Mouse (Mus musculus): ENCODE measurements around the gene Glo1. TPM values are rescaled to one million over a fixed set of nuclear protein-coding genes. Genes with fewer than 3 reads are reported as not detected.

Gene Glo1
- total RNA-seq, 2 experiments from 2014 or later: 139 to 140 TPM

DNA sequence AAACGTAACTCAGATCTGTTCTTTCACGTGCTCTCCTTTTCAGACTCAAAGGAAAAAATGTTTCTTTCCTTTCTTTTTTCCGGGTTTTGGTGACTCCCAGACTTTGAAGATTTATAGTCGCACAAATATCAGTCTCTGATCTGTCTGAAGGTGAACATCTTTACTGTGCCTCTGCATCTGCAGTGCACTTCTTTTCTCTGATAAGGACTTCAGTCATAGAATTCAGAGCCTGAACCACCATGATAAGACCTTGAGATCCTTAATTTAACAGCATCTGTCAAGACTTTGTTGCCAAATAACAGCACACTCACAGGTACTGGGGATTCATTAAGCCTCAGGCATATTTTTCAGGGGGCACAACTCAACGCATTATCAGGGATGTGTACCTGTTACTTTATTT, 10.5 kb downstream of the Glo1 start:
- intact Hi-C loops (cut with DNase I): no loop called here
- no peak for DNase-seq

DNA sequence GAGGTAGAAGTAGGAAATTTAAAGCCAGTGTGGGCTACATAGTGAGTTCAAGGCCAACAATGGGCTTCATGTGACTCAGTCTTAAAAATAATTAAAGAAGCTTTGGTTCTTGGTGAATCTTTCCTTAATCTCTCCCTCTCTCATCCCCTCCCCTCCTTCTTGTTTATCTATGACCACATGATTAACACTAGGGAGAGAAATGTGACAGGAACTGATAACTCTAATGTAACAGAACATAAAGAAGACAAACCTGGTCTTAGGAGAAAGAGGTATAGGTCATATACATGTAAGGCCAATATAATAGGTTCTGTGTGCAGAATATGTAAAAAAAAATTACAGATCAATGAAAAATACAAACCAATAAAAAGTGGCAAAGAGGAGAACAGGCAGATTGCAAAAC, 13.3 kb downstream of the Glo1 start:
- intact Hi-C loops (cut with DNase I): loop anchor here (5.0 kb wide), 1 partner anchor 36 kb away; the partner anchor contains the start of gene Btbd9
- no peak for DNase-seq

DNA sequence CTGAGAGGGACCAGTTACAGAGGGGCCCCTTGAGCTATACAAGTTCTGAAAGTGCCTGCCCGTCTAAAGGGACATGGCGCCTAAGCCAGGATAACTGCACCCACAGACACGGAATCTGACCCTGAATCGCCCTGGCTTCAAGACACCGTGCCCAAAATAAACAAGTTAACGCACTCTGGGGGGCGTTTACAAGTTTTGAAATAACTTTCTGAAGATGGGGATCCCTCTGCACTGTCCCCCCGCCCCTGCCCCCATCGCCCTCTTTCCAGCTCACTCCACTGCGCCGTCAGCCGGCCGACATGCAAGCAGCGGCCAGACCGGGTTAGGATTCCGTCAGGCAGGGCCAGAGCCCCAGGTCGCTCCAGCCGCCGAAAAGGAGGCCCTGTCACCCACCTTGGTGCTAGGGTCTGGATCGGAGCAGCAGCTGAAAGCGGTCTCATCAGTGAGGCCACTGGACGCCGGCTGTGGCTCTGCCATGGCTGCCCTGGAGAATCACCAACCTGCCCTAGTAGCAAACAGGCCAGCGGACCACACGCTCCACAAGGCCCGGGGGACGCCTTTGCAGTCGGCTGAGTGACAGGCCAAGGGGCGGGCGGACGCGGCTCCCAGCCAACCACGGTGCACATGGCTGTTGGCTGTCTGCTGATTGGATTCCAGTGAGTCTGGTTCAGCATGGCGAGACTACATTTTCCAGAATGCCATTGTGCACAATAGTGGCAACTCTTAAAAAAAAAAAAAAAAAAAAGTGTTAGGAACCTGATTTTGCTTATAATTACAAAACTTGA, 14.4 kb downstream of the Glo1 start:
- intact Hi-C loops (cut with DNase I): loop anchor here (5.0 kb wide), 1 partner anchor 35 kb away; the partner anchor contains the start of gene Btbd9
- DNase-seq: peak; percentile 100

DNA sequence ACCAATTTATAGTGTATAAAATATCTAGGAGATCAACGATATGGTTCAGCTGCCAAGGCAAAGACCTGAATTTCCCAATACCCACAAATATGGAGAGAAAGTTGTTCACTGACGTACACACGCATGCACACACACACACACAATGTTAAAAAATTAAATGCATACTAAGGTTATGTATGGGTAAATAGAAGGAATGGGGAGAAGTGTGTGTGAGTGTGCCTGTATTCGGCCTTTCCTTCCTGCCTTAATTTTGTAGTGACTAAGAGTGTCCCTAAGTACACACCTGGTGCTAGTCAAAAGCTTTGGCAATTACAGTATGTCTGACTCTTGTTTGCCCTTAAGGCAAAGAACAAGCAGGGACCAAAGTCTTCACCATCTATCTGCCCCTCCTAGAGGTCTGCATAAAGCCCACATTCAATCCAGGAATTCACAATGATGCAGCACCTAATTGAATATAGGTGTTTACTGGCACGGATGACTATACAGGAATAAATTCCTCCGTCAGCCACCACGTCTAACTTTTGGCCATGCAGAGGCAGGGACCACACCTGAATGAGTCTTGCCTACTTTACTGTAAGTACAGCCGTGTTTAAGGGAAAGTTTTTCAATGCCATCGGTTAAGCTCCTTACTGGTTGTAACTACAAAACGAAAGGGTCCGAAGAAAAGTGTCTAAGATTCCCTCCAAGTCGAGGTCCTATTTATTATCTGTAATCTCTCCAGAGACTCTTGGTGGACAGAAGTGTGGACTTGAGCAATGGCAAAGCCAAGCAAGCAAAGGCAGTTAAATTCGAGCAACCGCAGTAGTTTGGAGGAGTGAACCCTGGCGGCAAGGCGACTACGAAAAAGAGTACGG, 15.2 kb downstream of the Glo1 start:
- intact Hi-C loops (cut with DNase I): loop anchor here (5.0 kb wide), 1 partner anchor 34 kb away; the partner anchor contains the start of gene Btbd9
- DNase-seq: no peak

DNA sequence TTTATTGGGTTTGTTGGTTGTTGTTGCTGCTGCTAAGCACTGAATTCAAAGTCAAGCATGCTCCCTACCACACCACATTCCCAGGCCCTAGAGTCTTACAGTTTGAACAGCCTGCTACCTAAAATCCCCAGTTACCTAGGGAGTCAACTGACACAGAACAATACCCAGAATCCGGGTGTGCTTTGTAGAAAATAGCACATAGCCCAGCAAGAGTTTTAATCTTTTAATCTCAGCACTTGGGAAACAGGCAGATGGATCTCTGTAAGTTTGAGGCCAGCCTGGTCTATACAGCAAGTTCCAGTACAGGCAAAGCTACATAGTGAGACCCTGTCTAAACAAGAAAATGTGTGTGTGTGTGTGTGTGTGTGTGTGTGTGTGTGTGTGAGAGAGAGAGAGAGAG, 15.9 kb downstream of the Glo1 start:
- intact Hi-C loops (cut with DNase I): loop anchor here (5.0 kb wide), 1 partner anchor 33 kb away; the partner anchor contains the start of gene Btbd9

DNA sequence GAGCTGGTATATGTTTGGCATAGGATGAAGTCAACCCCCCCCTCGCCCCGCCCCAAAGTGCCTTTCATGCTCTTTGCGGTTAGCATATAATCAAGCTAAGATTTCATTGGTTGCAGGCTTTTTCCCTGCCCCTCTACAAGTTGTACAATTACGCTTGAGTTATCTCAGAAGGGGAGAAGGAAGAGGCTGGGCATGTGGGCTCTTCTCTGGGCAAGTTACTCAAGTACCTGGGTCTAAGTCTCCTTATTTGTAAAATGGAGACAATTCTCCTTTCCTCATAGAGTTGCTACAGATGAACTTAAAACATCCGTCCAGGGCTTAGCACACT, 16.7 kb downstream of the Glo1 start:
- intact Hi-C loops (cut with DNase I): loop anchor here (5.0 kb wide), 1 partner anchor 33 kb away; the partner anchor contains the start of gene Btbd9
- DNase-seq: no peak

More for the DNA sequence above, 15.9 kb downstream of the Glo1 start:
- no peak for DNase-seq

DNA sequence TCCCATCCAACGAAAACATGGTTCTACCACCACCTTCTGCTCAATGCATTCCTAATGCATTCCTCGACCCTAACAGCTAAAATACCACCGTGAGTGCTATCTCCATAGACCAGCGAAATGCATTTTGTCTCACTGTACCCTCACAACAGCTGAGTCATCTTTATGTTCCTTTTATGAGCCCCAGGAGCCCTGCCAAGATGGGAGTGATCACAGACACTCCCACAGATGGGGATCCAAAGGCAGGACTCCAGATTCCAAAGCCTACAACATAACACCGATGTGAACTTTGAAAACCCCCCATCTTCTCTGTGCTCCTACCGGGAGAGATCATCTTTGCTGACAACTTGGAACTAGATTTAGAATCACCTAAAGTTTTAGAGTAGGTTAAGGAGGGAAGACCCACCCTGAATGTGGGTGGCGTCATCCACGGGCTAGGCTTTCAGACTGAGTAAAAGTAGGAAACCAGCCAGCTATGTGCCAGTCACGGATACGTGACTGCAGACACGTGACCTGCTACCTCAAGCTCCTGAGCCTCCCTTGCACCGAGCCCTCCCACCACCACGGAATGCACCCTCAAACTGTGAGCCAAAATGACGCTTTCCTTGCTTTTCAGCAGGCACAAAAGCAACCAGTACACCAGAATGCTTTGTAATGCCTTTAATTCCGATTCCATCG, 17.2 kb downstream of the Glo1 start:
- intact Hi-C loops (cut with DNase I): no loop called here
- DNase-seq: no peak

DNA sequence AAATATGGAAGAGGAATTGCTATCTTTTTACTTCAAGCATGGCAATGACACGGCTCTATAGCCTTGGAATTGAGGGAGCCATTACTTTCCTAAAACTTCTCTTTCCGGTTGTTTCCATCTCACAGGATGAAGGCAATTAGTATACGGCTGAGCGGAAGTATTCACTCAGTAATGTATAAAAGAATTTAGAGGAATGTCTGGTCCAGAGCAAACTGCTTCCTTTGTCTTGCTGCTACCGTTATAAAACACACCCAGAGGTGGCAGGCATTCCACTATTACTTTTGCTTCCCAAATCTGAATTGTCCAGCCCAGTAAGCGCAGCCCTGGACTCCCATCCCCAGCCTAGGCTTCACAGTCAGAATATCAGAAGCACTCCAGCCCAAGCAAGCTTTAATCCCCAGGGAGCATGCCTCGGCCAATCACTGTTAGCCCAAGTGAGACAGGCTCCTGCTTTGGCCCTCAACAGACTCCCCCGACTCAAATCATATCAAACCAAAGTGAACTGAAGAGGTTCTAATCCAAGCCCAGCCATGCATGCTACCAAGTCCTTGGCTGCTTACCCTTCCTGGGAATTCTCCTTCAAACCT, 18.7 kb downstream of the Glo1 start:
- intact Hi-C loops (cut with DNase I): no loop called here
- no peak for DNase-seq

DNA sequence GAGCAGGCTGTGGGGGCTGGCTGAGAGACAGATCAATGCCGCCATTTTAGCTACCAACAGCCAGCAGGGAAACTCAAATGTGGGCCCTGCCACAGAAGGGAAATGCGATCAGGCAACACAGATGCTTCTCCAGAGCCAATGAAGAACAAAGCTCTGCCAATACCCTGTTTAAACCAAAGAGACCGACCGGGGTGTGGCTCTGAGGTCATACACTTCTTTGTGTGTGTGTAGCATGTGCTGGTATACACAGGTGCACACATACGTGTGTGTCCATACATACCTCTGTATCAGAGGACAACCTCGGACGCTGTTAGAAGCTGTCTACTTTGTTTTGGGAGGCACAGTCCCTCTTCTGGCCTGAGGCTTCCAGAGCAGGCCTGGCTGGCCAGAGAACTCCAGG, 19.3 kb downstream of the Glo1 start:
- no peak for DNase-seq
- intact Hi-C loops (cut with DNase I): no loop called here

DNA sequence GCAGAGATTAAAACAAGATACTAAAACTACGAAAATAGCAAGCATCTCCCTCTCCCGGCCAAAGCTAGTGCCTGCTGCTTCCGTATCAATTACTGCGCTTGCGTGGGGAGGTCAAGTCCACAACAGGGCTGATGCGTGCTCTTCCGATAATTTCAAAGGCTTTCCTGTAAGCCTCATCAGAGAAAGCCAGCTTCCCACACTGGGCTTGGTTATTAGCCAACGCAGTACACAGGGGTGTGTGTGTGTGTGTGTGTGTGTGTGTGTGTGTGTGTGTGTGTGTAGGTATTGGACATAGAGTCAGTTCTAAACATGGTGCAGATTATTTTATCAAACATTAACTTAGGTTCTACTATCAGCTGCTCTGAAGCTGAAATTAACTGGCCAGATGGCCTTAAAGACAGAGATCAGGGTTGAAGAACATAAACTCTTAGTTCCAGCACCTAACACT, 20.0 kb downstream of the Glo1 start:
- no peak for DNase-seq
- intact Hi-C loops (cut with DNase I): no loop called here

DNA sequence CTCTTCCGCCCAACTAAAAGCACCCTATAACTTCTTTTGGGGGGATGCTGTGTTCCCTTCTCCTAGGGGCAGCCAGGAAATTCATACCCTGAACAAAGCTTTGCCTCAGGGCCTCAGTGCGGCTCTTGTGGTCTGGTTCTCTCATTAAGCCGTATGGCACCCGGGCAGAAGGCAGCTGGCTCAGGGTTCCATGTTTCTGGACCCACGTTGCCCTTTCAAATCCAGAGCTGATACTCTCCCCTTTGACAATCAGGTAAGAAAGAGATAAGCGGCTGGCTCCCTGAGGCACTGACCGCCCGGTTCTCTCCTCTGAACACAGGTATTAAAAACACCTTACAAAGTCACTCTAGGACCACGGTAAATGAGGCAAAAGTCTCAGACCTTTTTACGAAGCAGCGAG, 20.5 kb downstream of the Glo1 start:
- intact Hi-C loops (cut with DNase I): no loop called here
- DNase-seq: no peak

DNA sequence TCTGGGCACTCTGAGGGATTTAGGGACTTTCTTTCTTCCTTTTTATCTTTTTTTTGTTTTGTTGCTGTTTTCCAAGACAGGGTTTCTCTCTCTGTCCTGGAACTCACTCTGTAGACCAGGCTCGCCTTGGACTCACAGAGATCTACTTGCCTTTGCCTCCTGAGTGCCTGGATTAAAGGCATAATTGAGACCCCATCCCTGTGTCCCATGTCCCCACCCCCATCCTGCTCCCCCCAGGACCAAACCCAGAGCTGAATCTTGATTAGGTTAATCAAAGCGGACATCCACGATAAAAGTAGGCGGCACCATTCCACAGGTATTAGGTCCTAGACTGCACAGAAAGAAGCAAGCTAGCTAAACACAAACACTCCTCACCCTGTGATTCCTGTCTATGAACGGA, 21.7 kb downstream of the Glo1 start:
- DNase-seq: no peak
- intact Hi-C loops (cut with DNase I): no loop called here

DNA sequence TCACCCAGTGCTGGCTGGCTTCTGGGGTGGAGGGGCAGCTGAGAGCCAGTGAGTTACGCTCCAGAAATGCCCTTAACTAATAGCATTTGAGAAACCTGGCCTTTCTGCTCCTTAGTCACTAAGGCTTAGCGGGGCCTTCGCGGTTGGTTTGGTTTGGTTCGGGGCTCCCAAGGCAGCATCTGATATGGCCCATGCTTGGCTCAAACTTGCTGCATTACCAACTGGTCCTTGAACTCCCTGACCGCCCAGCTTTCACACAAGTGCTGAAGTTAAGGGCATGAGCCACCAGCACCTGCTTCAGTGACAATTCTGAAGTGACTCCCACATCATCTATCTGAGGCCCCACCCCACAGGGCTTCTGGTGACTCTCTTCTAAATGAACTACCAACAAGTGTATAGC, 22.4 kb downstream of the Glo1 start:
- intact Hi-C loops (cut with DNase I): no loop called here
- no peak for DNase-seq

DNA sequence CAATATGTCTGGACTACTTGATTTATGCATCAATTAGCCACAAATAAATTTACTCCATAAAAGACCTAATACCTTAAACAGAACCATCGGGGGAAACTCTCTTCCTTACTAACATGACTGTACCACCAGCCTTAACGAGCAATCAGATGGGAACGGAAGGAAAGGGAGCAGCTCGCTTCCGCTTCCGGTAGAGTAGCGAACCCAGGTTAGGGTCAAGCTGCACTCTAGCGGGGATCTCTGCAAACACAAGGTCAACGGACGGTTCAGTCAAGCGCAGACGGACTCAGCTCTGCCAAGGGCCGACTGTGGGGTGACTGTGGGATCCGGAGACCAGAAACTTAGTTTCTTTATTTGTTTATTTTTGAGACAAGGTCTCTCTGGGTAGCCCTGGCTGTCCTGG, 24.5 kb downstream of the Glo1 start:
- intact Hi-C loops (cut with DNase I): no loop called here

DNA sequence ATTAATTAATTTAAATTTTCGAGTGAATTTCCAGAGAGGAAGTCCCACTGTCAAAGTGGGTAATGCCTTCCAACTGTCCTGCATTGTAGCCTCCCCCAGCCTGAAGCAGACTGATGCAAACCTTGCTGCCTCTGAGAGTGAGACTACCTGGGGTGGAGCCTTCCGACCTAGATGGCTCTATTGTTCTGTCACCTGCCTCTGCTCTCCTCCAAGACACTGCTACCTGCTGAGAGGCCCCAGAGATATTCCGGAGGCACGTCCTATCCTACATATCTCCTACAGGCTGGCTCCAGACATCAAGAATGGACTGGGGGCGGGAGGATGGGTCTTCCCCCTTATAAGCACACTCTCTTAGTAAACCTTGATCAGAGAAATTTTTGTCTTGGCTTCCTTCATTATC, 28.4 kb downstream of the Glo1 start:
- DNase-seq: no peak
- intact Hi-C loops (cut with DNase I): loop anchor here (10.0 kb wide), 2 partner anchors 483 to 623 kb away; partner anchors contain the start of gene Mdga1

More for the DNA sequence above, 24.5 kb downstream of the Glo1 start:
- DNase-seq: no peak

DNA sequence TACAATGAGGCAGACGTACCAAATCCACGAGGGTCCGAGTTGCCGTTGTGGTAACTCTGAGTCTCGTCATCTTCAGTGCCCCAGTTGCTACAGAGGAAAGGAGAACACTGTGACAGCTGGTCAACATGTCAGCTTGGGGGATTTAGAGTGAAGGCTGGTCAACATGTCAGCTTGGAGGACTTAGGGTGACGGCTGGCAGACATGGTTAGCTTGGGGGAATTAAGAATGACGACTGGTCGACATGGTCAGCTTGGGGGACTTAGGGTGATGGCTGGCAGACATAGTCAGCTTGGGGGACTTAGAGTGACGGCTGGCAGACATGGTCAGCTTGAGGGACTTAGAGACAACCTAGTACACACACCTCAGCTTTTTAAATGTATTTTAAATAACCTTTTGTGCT, 28.9 kb downstream of the Glo1 start:
- no peak for DNase-seq
- intact Hi-C loops (cut with DNase I): loop anchor here (10.0 kb wide), 2 partner anchors 483 to 623 kb away; partner anchors contain the start of gene Mdga1

DNA sequence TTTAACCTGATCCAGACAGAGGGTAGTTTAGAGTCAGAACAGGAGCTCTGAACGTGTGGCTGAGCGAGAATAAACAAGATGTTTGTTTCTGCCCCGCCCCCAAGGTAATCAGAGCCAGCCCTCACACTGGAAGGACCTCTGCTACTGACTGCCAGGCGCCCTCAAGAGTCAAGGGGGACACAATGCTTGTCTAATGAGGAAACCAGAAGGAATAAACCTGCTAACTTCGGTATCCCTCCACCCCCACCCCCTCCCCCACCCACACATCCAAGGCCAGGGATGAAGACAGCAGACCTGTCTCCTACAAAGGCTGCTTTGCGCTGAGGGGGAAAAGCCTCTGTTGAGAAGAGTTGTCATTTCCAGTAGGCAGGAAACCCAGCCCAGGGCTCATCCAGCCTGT, 31.8 kb downstream of the Glo1 start:
- DNase-seq: no peak
- intact Hi-C loops (cut with DNase I): loop anchor here (10.0 kb wide), 2 partner anchors 480 to 620 kb away; partner anchors contain the start of gene Mdga1

DNA sequence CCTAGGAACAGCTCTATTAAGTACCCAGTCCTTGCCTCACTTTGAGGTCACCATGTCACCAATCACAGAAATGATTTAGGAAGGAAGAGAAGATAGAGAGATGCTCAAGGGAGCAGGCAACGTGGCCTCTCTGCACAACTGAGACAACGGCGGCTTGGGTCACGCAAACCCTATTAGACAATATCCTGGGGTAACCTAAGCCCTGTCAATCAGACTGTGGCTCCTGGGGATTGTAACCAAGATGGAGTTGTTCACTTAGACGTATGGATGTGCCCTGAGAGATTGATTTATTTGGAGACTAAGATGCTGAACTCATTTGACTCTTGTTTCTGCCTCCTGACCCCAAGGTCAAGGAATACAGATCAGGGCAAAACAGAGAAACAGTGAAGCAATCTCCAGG, 32.3 kb downstream of the Glo1 start:
- DNase-seq: no peak

DNA sequence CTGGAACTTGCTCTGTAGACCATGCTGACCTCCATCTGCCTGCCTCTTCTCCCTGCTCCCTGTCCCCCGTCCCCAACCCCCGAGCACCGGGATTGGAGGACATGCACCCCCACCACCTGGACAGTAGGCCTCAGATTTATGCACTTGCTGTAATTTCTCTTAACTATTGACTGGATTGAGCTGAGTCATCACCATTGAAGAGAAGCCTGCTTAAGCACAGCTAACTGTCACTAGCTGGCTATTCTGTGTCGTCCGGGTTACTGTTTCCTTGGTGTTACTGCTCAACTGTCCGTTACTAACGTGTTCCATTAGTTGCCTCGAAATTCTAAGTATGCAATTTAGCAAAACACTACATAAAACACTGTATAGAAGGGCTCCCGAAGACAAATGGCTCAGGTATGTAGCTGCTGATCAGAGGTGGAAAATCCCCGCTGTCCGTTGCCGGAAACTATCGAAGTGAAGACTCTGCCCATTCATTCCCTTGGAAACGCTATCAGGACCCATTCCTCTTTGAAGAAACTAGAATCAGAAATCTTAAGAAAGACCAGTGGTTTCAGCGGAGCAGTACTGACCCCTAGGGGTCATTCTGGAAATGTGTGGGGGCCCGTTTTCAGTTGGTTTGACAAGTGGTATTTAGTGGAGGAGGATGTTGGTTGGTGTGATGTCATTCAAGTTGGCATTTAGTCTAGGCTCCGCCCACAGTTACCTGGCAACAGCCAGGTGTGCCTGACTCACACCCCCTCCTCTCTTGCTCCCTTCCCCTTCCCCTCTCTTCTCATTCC, 36.1 kb downstream of the Glo1 start:
- intact Hi-C loops (cut with DNase I): loop anchor here (1.0 to 10.0 kb wide), 3 partner anchors 31 to 616 kb away; partner anchors contain the start of gene Mdga1
- DNase-seq: peak; percentile 52 to 68

More for the DNA sequence above, 32.3 kb downstream of the Glo1 start:
- intact Hi-C loops (cut with DNase I): loop anchor here (10.0 kb wide), 2 partner anchors 480 to 620 kb away; partner anchors contain the start of gene Mdga1

All from heart, postnatal 14 days (tissue).